In genomic region chr19:59357878-59358277, GRCm38 (mm10) we compare ENCODE assay signal across 17 mouse cellular contexts.
"Had no signal": no experiment of that assay in that cellular context is flagged by ENCODE, and none has a peak within 500 bp of the region (broad histone marks: within the 10 kb centered on the region; RNA-seq: fewer than 3 reads in every experiment).

No protein-coding gene starts in this region.

- H3K9ac ChIP-seq: lung, embryonic 14.5 days; midbrain, embryonic 12.5 days; neural tube, embryonic 13.5 days; neural tube, embryonic 15.5 days had no signal

- H3K27me3 ChIP-seq: midbrain, embryonic 12.5 days; neural tube, embryonic 13.5 days; neural tube, embryonic 15.5 days had no signal

- H3K4me3 ChIP-seq: midbrain, embryonic 10.5 days; midbrain, embryonic 12.5 days; myocyte; neural tube, embryonic 13.5 days; neural tube, embryonic 15.5 days had no signal

- DNase-seq: lung, adult 18-20 months; lung, embryonic 14.5 days; lung, postnatal 10 days; lung, postnatal 4 days; midbrain, embryonic 14.5 days; right cerebral cortex, adult 18-20 months; right cerebral cortex, postnatal 25 days; right cerebral cortex, postnatal 4 days; spleen, adult 18-20 months; thymus, adult 2 months; thymus, postnatal 25 days had no signal

- H3K36me3 ChIP-seq: midbrain, embryonic 10.5 days; midbrain, embryonic 12.5 days; neural tube, embryonic 13.5 days; neural tube, embryonic 15.5 days had no signal

- H3K9me3 ChIP-seq: midbrain, embryonic 10.5 days; midbrain, embryonic 12.5 days; neural tube, embryonic 13.5 days; neural tube, embryonic 15.5 days had no signal

- H3K4me2 ChIP-seq: lung, embryonic 14.5 days; midbrain, embryonic 12.5 days; neural tube, embryonic 13.5 days; neural tube, embryonic 15.5 days had no signal

- H3K4me1 ChIP-seq: midbrain, embryonic 12.5 days; neural tube, embryonic 13.5 days; neural tube, embryonic 15.5 days had no signal

- ATAC-seq: midbrain, embryonic 16.5 days had no signal

- H3K27ac ChIP-seq: midbrain, embryonic 10.5 days; midbrain, embryonic 12.5 days; neural tube, embryonic 13.5 days; neural tube, embryonic 15.5 days had no signal
